Comparison of ENCODE assay signal across 20 mouse cellular contexts in the genomic region with DNA sequence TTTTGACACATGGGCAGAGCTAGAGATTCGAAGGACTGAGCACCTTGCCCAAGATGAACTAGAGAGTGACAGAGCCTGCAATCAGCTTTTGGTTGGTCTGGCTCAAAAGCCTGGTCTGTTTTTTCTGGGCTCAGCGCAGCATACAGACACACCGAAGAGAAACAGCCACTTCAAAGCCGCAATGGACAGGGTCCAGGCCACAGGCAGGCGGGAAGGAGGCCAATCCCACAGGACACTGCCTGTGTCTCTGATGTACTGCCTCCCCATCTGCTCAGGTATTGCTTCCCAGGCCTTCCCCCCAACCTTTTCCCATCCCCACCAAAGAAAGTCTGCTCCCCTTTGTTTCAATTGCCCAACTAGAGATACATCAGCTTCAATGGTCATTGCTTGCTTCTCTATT.
DNase-seq lines count a peak whose midpoint lies in the region; ATAC-seq and TF ChIP-seq lines count a peak whose summit lies in the region.
"Had no signal": no experiment of that assay in that cellular context is flagged by ENCODE, and none has a peak within 500 bp of the region (broad histone marks: within the 10 kb centered on the region; RNA-seq: fewer than 3 reads in every experiment).

No protein-coding gene starts in this region.

- H3K27me3 ChIP-seq in heart, adult 2 months (ENCODE audit: control insufficient read depth, insufficient read depth, low read length), result no peaks in the 10 kb centered on the region
- H3K27me3 ChIP-seq: embryonic facial prominence, embryonic 13.5 days; limb, embryonic 15.5 days; liver, embryonic 15.5 days; neural tube, embryonic 12.5 days had no signal

- ATAC-seq in cerebellum, adult (ENCODE audit: insufficient number of reproducible peaks, low FRiP score, low TSS enrichment), result peak; percentile 89
- ATAC-seq: activated CD4-positive, CD25-positive, alpha-beta regulatory T cell, adult 4 months; CD4-positive, CD25-positive, alpha-beta regulatory T cell, adult 4 months; forebrain, embryonic 16.5 days; intestine, embryonic 16.5 days had no signal

- no peak overlapping the region for H3K4me3 ChIP-seq in heart, adult 2 months
- H3K4me3 ChIP-seq: embryonic facial prominence, embryonic 13.5 days; limb, embryonic 15.5 days; liver, embryonic 15.5 days; neural tube, embryonic 12.5 days had no signal

- no peak for TF ChIP-seq CTCF in heart, adult 2 months (IDR thresholded peaks at IDR 0.05)

- no peak overlapping the region for H3K9ac ChIP-seq in heart, adult 2 months (ENCODE audit: low read depth, low read length)
- H3K9ac ChIP-seq: embryonic facial prominence, embryonic 13.5 days; limb, embryonic 15.5 days; liver, embryonic 15.5 days; neural tube, embryonic 12.5 days had no signal

- no peak for TF ChIP-seq EP300 in heart, adult 2 months (IDR thresholded peaks at IDR 0.05; ENCODE audit: insufficient read depth, low read depth, low read length)

- WGBS in heart, adult 2 months, result 75% methylated on average over 5 of the region's 5 CpGs

- no peaks in the 10 kb centered on the region for H3K4me1 ChIP-seq in heart, adult 2 months (ENCODE audit: control insufficient read depth, insufficient read depth, low read length)
- H3K4me1 ChIP-seq: embryonic facial prominence, embryonic 13.5 days; limb, embryonic 15.5 days; liver, embryonic 15.5 days; neural tube, embryonic 12.5 days had no signal

- peak; percentile 60 for DNase-seq in left cerebral cortex, postnatal 4 days
- no peak for DNase-seq in left cerebral cortex, adult 8-10 months (ENCODE audit: low spot score in 2 of 2)
- DNase-seq in Muller cell, postnatal 12 days (ENCODE audit: inconsistent ontology term), result peak; percentile 87
- DNase-seq in cerebellum, adult 9-11 months, result peak; percentile 97
- DNase-seq in heart, adult 2 months, result no peak
- DNase-seq in right cerebral cortex, postnatal 4 days, result no peak
- DNase-seq: adrenal gland, postnatal 14 days; gastrocnemius, postnatal 25 days; layer of hippocampus, postnatal 36 days; thymus, postnatal 36 days had no signal

- H3K36me3 ChIP-seq in heart, adult 2 months (ENCODE audit: control insufficient read depth, insufficient read depth, low read length), result no peaks in the 10 kb centered on the region
- H3K36me3 ChIP-seq: embryonic facial prominence, embryonic 13.5 days; limb, embryonic 15.5 days; liver, embryonic 15.5 days had no signal

- TF ChIP-seq POLR2A in heart, adult 2 months (IDR thresholded peaks at IDR 0.05; ENCODE audit: insufficient read depth, low read depth, low read length), result no peak

- no peak overlapping the region for H3K27ac ChIP-seq in heart, adult 2 months
- H3K27ac ChIP-seq: embryonic facial prominence, embryonic 13.5 days; kidney, postnatal 0 days; limb, embryonic 15.5 days; liver, embryonic 15.5 days; neural tube, embryonic 12.5 days had no signal

- intact Hi-C loops in left cerebral cortex, postnatal 4 days (cut with DNase I), result no loop called here
- intact Hi-C loops in heart, adult 2 months (cut with DNase I), result no loop called here

- H3K79me2 ChIP-seq in heart, adult 2 months (replicated peaks; ENCODE audit: control insufficient read depth, insufficient read depth, low read length), result no peaks in the 10 kb centered on the region

Comparison
In these comparisons a context has a peak if more than half of its experiments do, and no peak if none do; other contexts are left out.
1. DNase-seq: peak in left cerebral cortex, postnatal 4 days (single experiment), Muller cell, postnatal 12 days (single experiment) and cerebellum, adult 9-11 months (single experiment); none in left cerebral cortex, adult 8-10 months (0 of 2), heart, adult 2 months (0 of 2) and right cerebral cortex, postnatal 4 days (single experiment).